Mouse (Mus musculus): Measurements from ENCODE around the gene Olfr190.
"Not testable (repeated sequence)": the region's sequence is repeated elsewhere in the genome, so short reads cannot be mapped to it uniquely, and the experiment has no call there.

Olfr190 gene

GRCm38 (mm10) chr16:59077905-59078304, at the start of gene Olfr190:
TSS of gene Olfr190 (minus strand) at chr16:59078005.
- no peak for DNase-seq

GRCm38 (mm10) chr16:59120969-59121368, 43.2 kb upstream of the Olfr190 start, which contains the start of gene Olfr194:
TSS of gene Olfr194 (minus strand) at chr16:59121069.
- DNase-seq = no peak

- DNase-seq = no peak
These were observed 34.0 kb upstream of the Olfr190 start, which contains the start of gene Olfr193 for GRCm38 (mm10) chr16:59111781-59112180. TSS of gene Olfr193 (minus strand) at chr16:59111881.

- not testable (repeated sequence) for DNase-seq
These were observed 30.7 kb upstream of the Olfr190 start for GRCm38 (mm10) chr16:59108522-59108921.

- no peak for DNase-seq
These were observed 27.5 kb upstream of the Olfr190 start for GRCm38 (mm10) chr16:59105312-59105711.

GRCm38 (mm10) chr16:59089722-59090121, 11.9 kb upstream of the Olfr190 start, which contains the start of gene Olfr191:
TSS of gene Olfr191 (minus strand) at chr16:59089822.
- DNase-seq = not testable (repeated sequence)

GRCm38 (mm10) chr16:59081113-59081512, 3.3 kb upstream of the Olfr190 start:
- not testable (repeated sequence) for DNase-seq

GRCm38 (mm10) chr16:59073520-59073919, 4.3 kb downstream of the Olfr190 start:
- DNase-seq = no peak

GRCm38 (mm10) chr16:59071755-59072154, 6.0 kb downstream of the Olfr190 start:
- DNase-seq = no peak

- DNase-seq = not testable (repeated sequence)
These were observed 15.4 kb downstream of the Olfr190 start for GRCm38 (mm10) chr16:59062411-59062810.

- not testable (repeated sequence) for DNase-seq
These were observed 28.5 kb downstream of the Olfr190 start for GRCm38 (mm10) chr16:59049286-59049685.

- DNase-seq = no peak
These were observed 28.9 kb downstream of the Olfr190 start for GRCm38 (mm10) chr16:59048860-59049259.

GRCm38 (mm10) chr16:59047579-59047978, 30.2 kb downstream of the Olfr190 start:
- DNase-seq = no peak

GRCm38 (mm10) chr16:59045835-59046234, 32.0 kb downstream of the Olfr190 start:
- no peak for DNase-seq

GRCm38 (mm10) chr16:59039710-59040109, 38.1 kb downstream of the Olfr190 start, which contains the start of gene Olfr187:
TSS of gene Olfr187 (minus strand) at chr16:59039767.
- no peak for DNase-seq

GRCm38 (mm10) chr16:59030191-59030590, 47.6 kb downstream of the Olfr190 start, which contains the start of gene Olfr186:
TSS of gene Olfr186 (minus strand) at chr16:59030291.
- DNase-seq = no peak
